Mouse (Mus musculus) testis, adult 2 months (tissue): ENCODE data around the gene Slc43a3.

Experiments
- CTCF ChIP-seq: fragments of 200-500 bp; IDR thresholded peaks from 2 replicates; pipeline ENCODE4 v1.5.1; 2012; ENCODE audit warnings: low read depth, mild to moderate bottlenecking, inconsistent platforms, low read length, moderate library complexity; ENCODE audit not compliant: control insufficient read depth, insufficient read depth, insufficient replicate concordance
- POLR2A ChIP-seq: fragments of 200-500 bp; IDR thresholded peaks from 2 replicates; pipeline ENCODE4 v1.6.1; 2012; ENCODE audit warnings: low read depth, mild to moderate bottlenecking, inconsistent platforms, low read length, moderate library complexity; ENCODE audit not compliant: control insufficient read depth

- TF ChIP-seq CTCF (no peak), POLR2A (no peak)
These were observed 24.9 kb downstream of the Slc43a3 start for GRCm38 (mm10) chr2:84961300-84961699.
